Mouse (Mus musculus) neural tube, embryonic 12.5 days (tissue): ENCODE results near the gene Taf3. TPM values are rescaled to one million over a fixed set of nuclear protein-coding genes. Genes with fewer than 3 reads are reported as not detected.
A peak's percentile ranks its signal among the peaks of the same experiment; 100 is the strongest.

Experiments used
- ATAC-seq: fragments of 200-750 bp; cut with Nextera tagmentation; 2 replicates; pipeline ENCODE4 v1.8.0; 2017; ENCODE audit warnings: low read depth, mild to moderate bottlenecking, moderate TSS enrichment, moderate library complexity; ENCODE audit not compliant: low FRiP score
- H3K27ac ChIP-seq: fragments of 300-500 bp; sonication (generic); 2 replicates; pipeline ENCODE4 v1.5.1; 2016
- H3K27me3 ChIP-seq: fragments of 300-500 bp; sonication (generic); replicated peaks from 2 replicates; pipeline ENCODE4 v1.6.1; 2016; ENCODE audit warnings: mild to moderate bottlenecking
- H3K36me3 ChIP-seq: fragments of 300-500 bp; sonication (generic); 2 replicates; pipeline ENCODE4 v1.6.1; 2016; ENCODE audit warnings: mild to moderate bottlenecking
- H3K4me1 ChIP-seq: fragments of 300-500 bp; sonication (generic); 2 replicates; pipeline ENCODE4 v1.6.1; 2016
- H3K4me2 ChIP-seq: fragments of 300-500 bp; sonication (generic); replicated peaks from 2 replicates; pipeline ENCODE4 v1.6.1; 2016; ENCODE audit warnings: mild to moderate bottlenecking
- H3K4me3 ChIP-seq: fragments of 300-500 bp; sonication (generic); 2 replicates; pipeline ENCODE4 v1.5.1; 2016
- H3K9ac ChIP-seq: fragments of 300-500 bp; sonication (generic); 2 replicates; pipeline ENCODE4 v1.6.1; 2016; ENCODE audit warnings: mild to moderate bottlenecking
- H3K9me3 ChIP-seq: fragments of 300-500 bp; sonication (generic); 2 replicates; pipeline ENCODE4 v1.6.1; 2016; ENCODE audit warnings: mild to moderate bottlenecking
- WGBS: fragments of 180-500 bp; shearing (Covaris S2); methylation state at CpG from one replicate; pipeline ENCODE4 v1.1.7; 2016; 5-methylcytosine and 5-hydroxymethylcytosine counted together
- polyA plus RNA-seq: library from polyadenylated mRNA; unstranded; fragments of >200 nt; fragmentation: Nextera tagmentation; extraction: Ambion mirVana; gene quantifications from 2 replicates; pipeline ENCODE4 v1.2.1, GENCODE M21; 2016

The Taf3 gene
- polyA plus RNA-seq, 1 experiment from 2014 or later, result 16.0 TPM

GRCm38 (mm10) chr2:9939250-9939649 is 109.1 kb downstream of the Taf3 start:
- WGBS, result 92% methylated on average over 4 of the region's 4 CpGs
- Histone ChIP-seq H3K27me3 (no peaks in the 10 kb centered on the region), H3K9ac (no peak overlapping the region), H3K4me1 (no peaks in the 10 kb centered on the region), H3K9me3 (no peaks in the 10 kb centered on the region), H3K36me3 (no peaks in the 10 kb centered on the region), H3K27ac (no peak overlapping the region), H3K4me2 (no peak overlapping the region), H3K4me3 (no peak overlapping the region)
- ATAC-seq, result peak; percentile 41; the same call in 1 of the 2 replicates

GRCm38 (mm10) chr2:9935965-9936364 is 112.4 kb downstream of the Taf3 start:
- Histone ChIP-seq H3K36me3 (no peaks in the 10 kb centered on the region), H3K4me1 (no peaks in the 10 kb centered on the region), H3K9ac (no peak overlapping the region), H3K4me2 (no peak overlapping the region), H3K9me3 (no peaks in the 10 kb centered on the region), H3K27ac (no peak overlapping the region), H3K4me3 (no peak overlapping the region), H3K27me3 (no peaks in the 10 kb centered on the region)
- 0% methylated on average over 1 of the region's 1 CpGs for WGBS
- no peak for ATAC-seq

GRCm38 (mm10) chr2:9926905-9927283 is 121.5 kb downstream of the Taf3 start:
- H3K27me3 ChIP-seq, result no peaks in the 10 kb centered on the region
- no peaks in the 10 kb centered on the region for H3K9me3 ChIP-seq
- H3K9ac ChIP-seq, result no peak overlapping the region
- H3K36me3 ChIP-seq, result peaks cover 3% of the 10 kb centered on the region; the same call in 1 of the 2 replicates
- H3K4me3 ChIP-seq, result no peak overlapping the region
- 0 out of 2 replicates have a peak, but pooled peaks cover 4% of the 10 kb centered on the region for H3K4me1 ChIP-seq
- WGBS, result 82% methylated on average over 4 of the region's 4 CpGs
- H3K4me2 ChIP-seq, result no peak overlapping the region
- H3K27ac ChIP-seq, result no peak overlapping the region
- no peak for ATAC-seq

GRCm38 (mm10) chr2:9926194-9926904 is 122.0 kb downstream of the Taf3 start:
- H3K4me2 ChIP-seq, result no peak overlapping the region

GRCm38 (mm10) chr2:9918691-9919471 is 129.5 kb downstream of the Taf3 start:
- no peak overlapping the region for H3K27ac ChIP-seq
- H3K4me3 ChIP-seq, result no peak overlapping the region
- 91% methylated on average over 17 of the region's 17 CpGs for WGBS
- ATAC-seq, result no peak
- no peaks in the 10 kb centered on the region for H3K4me1 ChIP-seq
- no peak overlapping the region for H3K4me2 ChIP-seq
- no peaks in the 10 kb centered on the region for H3K9me3 ChIP-seq
- H3K9ac ChIP-seq, result no peak overlapping the region
- no peaks in the 10 kb centered on the region for H3K27me3 ChIP-seq
- peaks cover 23% of the 10 kb centered on the region for H3K36me3 ChIP-seq

More at GRCm38 (mm10) chr2:9926194-9926904, 122.0 kb downstream of the Taf3 start:
- WGBS, result 41% methylated on average over 7 of the region's 7 CpGs
- H3K9ac ChIP-seq, result no peak overlapping the region
- H3K27me3 ChIP-seq, result no peaks in the 10 kb centered on the region
- H3K36me3 ChIP-seq, result peaks cover 3% of the 10 kb centered on the region; the same call in 1 of the 2 replicates
- no peak for ATAC-seq
- H3K9me3 ChIP-seq, result no peaks in the 10 kb centered on the region
- H3K27ac ChIP-seq, result no peak overlapping the region
- H3K4me1 ChIP-seq, result 0 out of 2 replicates have a peak, but pooled peaks cover 4% of the 10 kb centered on the region
- H3K4me3 ChIP-seq, result no peak overlapping the region

GRCm38 (mm10) chr2:9917602-9918001 is 130.8 kb downstream of the Taf3 start:
- H3K9ac ChIP-seq, result no peak overlapping the region
- no peak for ATAC-seq
- H3K27me3 ChIP-seq, result no peaks in the 10 kb centered on the region
- H3K36me3 ChIP-seq, result peaks cover 20% of the 10 kb centered on the region
- no peak overlapping the region for H3K27ac ChIP-seq
- H3K4me1 ChIP-seq, result no peaks in the 10 kb centered on the region
- no peaks in the 10 kb centered on the region for H3K9me3 ChIP-seq
- H3K4me2 ChIP-seq, result no peak overlapping the region
- WGBS, result 91% methylated on average over 9 of the region's 9 CpGs
- no peak overlapping the region for H3K4me3 ChIP-seq

GRCm38 (mm10) chr2:9905995-9906394 is 142.4 kb downstream of the Taf3 start:
- peak overlapping the region; percentile 36 for H3K4me2 ChIP-seq
- no peak overlapping the region for H3K4me3 ChIP-seq
- WGBS, result 10% methylated on average over 11 of the region's 11 CpGs

GRCm38 (mm10) chr2:9903854-9904560 is 144.4 kb downstream of the Taf3 start:
- no peak for ATAC-seq
- Histone ChIP-seq H3K4me3 (no peak overlapping the region), H3K27me3 (peaks cover 12% of the 10 kb centered on the region), H3K9me3 (no peaks in the 10 kb centered on the region), H3K27ac (no peak overlapping the region), H3K4me2 (no peak overlapping the region), H3K4me1 (no peaks in the 10 kb centered on the region), H3K9ac (no peak overlapping the region), H3K36me3 (no peaks in the 10 kb centered on the region)
- WGBS, result 70% methylated on average over 14 of the region's 14 CpGs

More at GRCm38 (mm10) chr2:9905995-9906394, 142.4 kb downstream of the Taf3 start:
- no peaks in the 10 kb centered on the region for H3K9me3 ChIP-seq
- H3K27me3 ChIP-seq, result peaks cover 4% of the 10 kb centered on the region; the same call in 1 of the 2 replicates
- ATAC-seq, result no peak
- no peak overlapping the region for H3K27ac ChIP-seq
- H3K36me3 ChIP-seq, result no peaks in the 10 kb centered on the region
- no peak overlapping the region for H3K9ac ChIP-seq
- H3K4me1 ChIP-seq, result no peaks in the 10 kb centered on the region

GRCm38 (mm10) chr2:9897846-9898245 is 150.6 kb downstream of the Taf3 start:
- Histone ChIP-seq H3K36me3 (no peaks in the 10 kb centered on the region), H3K27me3 (peaks cover 73% of the 10 kb centered on the region), H3K9ac (no peak overlapping the region), H3K4me3 (no peak overlapping the region), H3K4me2 (no peak overlapping the region), H3K27ac (no peak overlapping the region), H3K4me1 (peaks cover 3% of the 10 kb centered on the region; the same call in 1 of the 2 replicates), H3K9me3 (no peaks in the 10 kb centered on the region)
- ATAC-seq, result no peak
- WGBS, result 2% methylated on average over 8 of the region's 8 CpGs

- WGBS, result under 1% methylated on average over 22 of the region's 22 CpGs
- 0 out of 2 replicates have a peak, but pooled peaks have one; percentile 29 for ATAC-seq
- H3K4me2 ChIP-seq, result peak overlapping the region; percentile 40; the same call in 1 of the 2 replicates
- peaks cover 81% of the 10 kb centered on the region for H3K27me3 ChIP-seq
- H3K4me3 ChIP-seq, result 0 out of 2 replicates have a peak overlapping the region, but pooled peaks have one; percentile 1
- no peaks in the 10 kb centered on the region for H3K36me3 ChIP-seq
- no peak overlapping the region for H3K27ac ChIP-seq
- no peaks in the 10 kb centered on the region for H3K9me3 ChIP-seq
- no peak overlapping the region for H3K9ac ChIP-seq
- H3K4me1 ChIP-seq, result peaks cover 3% of the 10 kb centered on the region; the same call in 1 of the 2 replicates
Measured at GRCm38 (mm10) chr2:9896097-9896770, 152.2 kb downstream of the Taf3 start.

- ATAC-seq, result no peak
- H3K4me1 ChIP-seq, result peaks cover 3% of the 10 kb centered on the region; the same call in 1 of the 2 replicates
- no peaks in the 10 kb centered on the region for H3K9me3 ChIP-seq
- WGBS, result under 1% methylated on average over 19 of the region's 19 CpGs
- no peak overlapping the region for H3K4me3 ChIP-seq
- H3K27me3 ChIP-seq, result peaks cover 93% of the 10 kb centered on the region
- 0 out of 2 replicates have a peak overlapping the region, but pooled peaks have one; percentile 40 for H3K4me2 ChIP-seq
- H3K9ac ChIP-seq, result no peak overlapping the region
- H3K36me3 ChIP-seq, result no peaks in the 10 kb centered on the region
- H3K27ac ChIP-seq, result no peak overlapping the region
Measured at GRCm38 (mm10) chr2:9894836-9895593, 153.4 kb downstream of the Taf3 start.
